11 mouse cellular contexts compared by ENCODE assay signal in the genomic region with DNA sequence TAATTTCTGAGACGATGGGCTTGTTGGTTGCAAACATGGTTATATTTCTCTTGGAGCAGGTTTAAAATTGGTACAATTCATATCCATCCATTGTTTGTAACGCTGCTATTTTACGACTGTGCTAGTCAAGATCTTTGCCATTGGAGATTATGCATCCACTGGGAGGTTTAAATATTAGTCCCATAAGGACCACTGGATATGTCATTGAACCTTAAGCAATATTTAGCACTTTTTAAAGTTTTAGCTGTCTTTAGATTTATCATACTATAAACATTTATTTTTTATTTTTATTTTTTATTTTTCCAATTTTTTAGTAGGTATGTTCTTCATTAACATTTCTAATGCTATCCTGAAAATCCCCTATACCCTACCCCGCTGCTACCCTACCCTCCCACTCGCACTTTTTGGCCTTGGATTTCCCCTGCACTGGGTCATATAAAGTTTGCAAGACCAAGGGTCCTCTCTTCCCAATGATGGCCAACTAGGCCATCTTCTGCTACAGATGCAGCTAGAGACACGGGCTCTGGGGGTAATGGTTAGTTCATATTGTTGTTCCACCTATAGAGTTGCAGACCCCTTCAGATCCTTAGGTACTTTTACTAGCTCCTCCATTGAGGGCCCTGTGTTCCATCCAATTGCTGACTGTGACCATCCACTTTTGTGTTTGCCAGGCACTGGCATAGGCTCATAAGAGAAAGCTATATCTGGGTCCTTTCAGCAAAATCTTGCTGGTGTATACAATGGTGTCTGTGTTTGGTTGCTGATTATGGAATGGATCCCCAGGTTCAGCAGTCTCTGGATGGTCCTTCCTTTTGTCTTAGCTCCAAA. TPM values are rescaled to one million over a fixed set of nuclear protein-coding genes. Genes with fewer than 3 reads are reported as not detected.
DNase-seq lines count a peak whose midpoint lies in the region; ATAC-seq lines count a peak whose summit lies in the region.
"Not testable (repeated sequence)": the region's sequence is repeated elsewhere in the genome, so short reads cannot be mapped to it uniquely, and the experiment has no call there.
"Had no signal": no experiment of that assay in that cellular context is flagged by ENCODE, and none has a peak within 500 bp of the region (broad histone marks: within the 10 kb centered on the region; RNA-seq: fewer than 3 reads in every experiment).

No protein-coding gene starts in this region.

- H3K4me1 ChIP-seq in embryonic facial prominence, embryonic 14.5 days (ENCODE audit: control insufficient read depth, insufficient read depth, low read length); hindbrain, embryonic 12.5 days; kidney, embryonic 14.5 days (ENCODE audit: control insufficient read depth, insufficient read depth, low read length); liver, embryonic 12.5 days; neural tube, embryonic 14.5 days (ENCODE audit: control insufficient read depth, insufficient read depth, low read length): not testable (repeated sequence)

- not testable (repeated sequence) for DNase-seq in embryonic facial prominence, embryonic 14.5 days (ENCODE audit: low spot score)
- DNase-seq in gastrocnemius, postnatal 4 days (ENCODE audit: low spot score in 2 of 2), result peak; percentile 23 to 39

- 68% methylated on average over 6 of the region's 6 CpGs for WGBS in embryonic facial prominence, embryonic 14.5 days
- WGBS in hindbrain, embryonic 12.5 days, result 66% methylated on average over 6 of the region's 6 CpGs
- 69% methylated on average over 6 of the region's 6 CpGs for WGBS in kidney, embryonic 14.5 days
- WGBS in liver, embryonic 12.5 days (ENCODE audit: insufficient replicate concordance), result 50% methylated on average over 6 of the region's 6 CpGs
- WGBS in neural tube, embryonic 14.5 days, result 70% methylated on average over 6 of the region's 6 CpGs

- not testable (repeated sequence) for H3K4me2 ChIP-seq in embryonic facial prominence, embryonic 14.5 days (ENCODE audit: low read depth, low read length); hindbrain, embryonic 12.5 days (replicated peaks); kidney, embryonic 14.5 days (replicated peaks; ENCODE audit: low read depth, low read length); liver, embryonic 12.5 days; neural tube, embryonic 14.5 days (ENCODE audit: low read depth, low read length)

- H3K27me3 ChIP-seq in embryonic facial prominence, embryonic 14.5 days (replicated peaks; ENCODE audit: control insufficient read depth, insufficient read depth, low read length); hindbrain, embryonic 12.5 days; kidney, embryonic 14.5 days (ENCODE audit: control insufficient read depth, insufficient read depth, low read length); liver, embryonic 12.5 days (replicated peaks); neural tube, embryonic 14.5 days (ENCODE audit: control insufficient read depth, insufficient read depth, low read length): not testable (repeated sequence)

- ATAC-seq in CD4-positive, CD25-positive, alpha-beta regulatory T cell, adult 4 months, result peak; percentile 16
- ATAC-seq in embryonic facial prominence, embryonic 14.5 days (ENCODE audit: low read depth), result peak; percentile 62
- ATAC-seq in hindbrain, embryonic 12.5 days (ENCODE audit: low FRiP score), result peak; percentile 70
- peak; percentile 72; the same call in 1 of the 2 replicates for ATAC-seq in kidney, embryonic 14.5 days (ENCODE audit: low FRiP score, low TSS enrichment)
- ATAC-seq in liver, embryonic 12.5 days, result peak; percentile 42
- peak; percentile 65; the same call in 1 of the 2 replicates for ATAC-seq in megakaryocyte-erythroid progenitor cell, adult 5-6 weeks (replicated peaks; ENCODE audit: low FRiP score, low TSS enrichment, poor library complexity, severe bottlenecking)
- peak; percentile 54; the same call in 1 of the 2 replicates for ATAC-seq in neural tube, embryonic 14.5 days (ENCODE audit: low read depth)

- not testable (repeated sequence) for H3K27ac ChIP-seq in embryonic facial prominence, embryonic 14.5 days (replicated peaks; ENCODE audit: low read depth, low read length); hindbrain, embryonic 12.5 days; kidney, embryonic 14.5 days (ENCODE audit: low read depth, low read length); liver, embryonic 12.5 days; neural tube, embryonic 14.5 days (ENCODE audit: low read depth, low read length)

- peaks cover 73% of the 10 kb centered on the region for H3K9me3 ChIP-seq in embryonic facial prominence, embryonic 14.5 days (ENCODE audit: control insufficient read depth, low read length)
- H3K9me3 ChIP-seq in hindbrain, embryonic 12.5 days (replicated peaks), result peaks cover 65% of the 10 kb centered on the region
- H3K9me3 ChIP-seq in kidney, embryonic 14.5 days (ENCODE audit: control insufficient read depth, low read length), result peaks cover 55% of the 10 kb centered on the region
- peaks cover 58% of the 10 kb centered on the region for H3K9me3 ChIP-seq in liver, embryonic 12.5 days (replicated peaks)
- H3K9me3 ChIP-seq in neural tube, embryonic 14.5 days (ENCODE audit: control insufficient read depth, low read length), result peaks cover 55% of the 10 kb centered on the region

- H3K36me3 ChIP-seq in embryonic facial prominence, embryonic 14.5 days (ENCODE audit: control insufficient read depth, insufficient read depth, low read length); hindbrain, embryonic 12.5 days; kidney, embryonic 14.5 days (ENCODE audit: control insufficient read depth, insufficient read depth, low read length); liver, embryonic 12.5 days; neural tube, embryonic 14.5 days (ENCODE audit: control insufficient read depth, insufficient read depth, low read length): not testable (repeated sequence)

- not testable (repeated sequence) for H3K4me3 ChIP-seq in embryonic facial prominence, embryonic 14.5 days (ENCODE audit: low read depth, low read length); hindbrain, embryonic 12.5 days; kidney, embryonic 14.5 days (ENCODE audit: low read length); liver, embryonic 12.5 days; neural tube, embryonic 14.5 days (ENCODE audit: low read depth, low read length)

- not testable (repeated sequence) for H3K9ac ChIP-seq in embryonic facial prominence, embryonic 14.5 days (ENCODE audit: low read depth, low read length); hindbrain, embryonic 12.5 days; kidney, embryonic 14.5 days (ENCODE audit: low read depth, low read length); liver, embryonic 12.5 days; neural tube, embryonic 14.5 days (replicated peaks; ENCODE audit: low read depth, low read length)

RNA-seq across cellular contexts. Expression of gene Zfp978, which starts 24.5 kb away (rescaled TPM):
- not detected for polyA plus RNA-seq in CD4-positive, CD25-positive, alpha-beta regulatory T cell, adult 4 months (2017; shearing (Covaris generic))
- not detected in 2 replicates for polyA plus RNA-seq in embryonic facial prominence, embryonic 14.5 days (2014; fragmentation: Nextera tagmentation; extraction: Ambion mirVana)
- not detected for total RNA-seq in gastrocnemius, postnatal 4 days (2021)
- 0.21 TPM in 1 of 2 replicates, not detected in the other for polyA plus RNA-seq in hindbrain, embryonic 12.5 days (2016; fragmentation: Nextera tagmentation; extraction: Ambion mirVana)
- 0.27 TPM in 1 of 2 replicates, not detected in the other for polyA plus RNA-seq in kidney, embryonic 14.5 days (2014; fragmentation: Nextera tagmentation; extraction: Ambion mirVana)
- polyA plus RNA-seq in liver, embryonic 12.5 days (2016; fragmentation: Nextera tagmentation; extraction: Ambion mirVana), result 0.26 and 0.32 TPM in 2 replicates
- not detected in 2 replicates for total RNA-seq in megakaryocyte-erythroid progenitor cell, adult 5-6 weeks (2014; fragmentation: Nextera tagmentation)
- total RNA-seq in megakaryocyte-erythroid progenitor cell, adult 5-6 weeks (2017), result not detected in 2 replicates
- polyA plus RNA-seq in neural tube, embryonic 14.5 days (2014; fragmentation: Nextera tagmentation; extraction: Ambion mirVana), result not detected in 2 replicates
- total RNA-seq: granulocyte monocyte progenitor cell, adult 5-6 weeks; layer of hippocampus, adult 2 months had no signal
- polyA plus RNA-seq: spleen, adult 2 months had no signal

RNA-seq across cellular contexts. Expression of gene Zfp988, which starts 31.1 kb away (rescaled TPM):
- polyA plus RNA-seq in CD4-positive, CD25-positive, alpha-beta regulatory T cell, adult 4 months (2017; shearing (Covaris generic)), result 1 to 10 TPM in 1 of 2 experiments, under 1 TPM in 1; 0.61 to 1.1 TPM
- polyA plus RNA-seq in embryonic facial prominence, embryonic 14.5 days (2014; fragmentation: Nextera tagmentation; extraction: Ambion mirVana), result 0.09 TPM in 1 of 2 replicates, not detected in the other
- not detected for total RNA-seq in gastrocnemius, postnatal 4 days (2021)
- polyA plus RNA-seq in hindbrain, embryonic 12.5 days (2016; fragmentation: Nextera tagmentation; extraction: Ambion mirVana), result 0.08 TPM in 1 of 2 replicates, not detected in the other
- polyA plus RNA-seq in kidney, embryonic 14.5 days (2014; fragmentation: Nextera tagmentation; extraction: Ambion mirVana), result 0.32 and 0.34 TPM in 2 replicates
- 0.19 and 0.20 TPM in 2 replicates for polyA plus RNA-seq in liver, embryonic 12.5 days (2016; fragmentation: Nextera tagmentation; extraction: Ambion mirVana)
- total RNA-seq in megakaryocyte-erythroid progenitor cell, adult 5-6 weeks (2014; fragmentation: Nextera tagmentation), result 0.22 TPM in 1 of 2 replicates, not detected in the other
- total RNA-seq in megakaryocyte-erythroid progenitor cell, adult 5-6 weeks (2017), result 1.5 TPM in 1 of 2 replicates, not detected in the other
- 0.23 and 0.41 TPM in 2 replicates for polyA plus RNA-seq in neural tube, embryonic 14.5 days (2014; fragmentation: Nextera tagmentation; extraction: Ambion mirVana)
- total RNA-seq: granulocyte monocyte progenitor cell, adult 5-6 weeks; layer of hippocampus, adult 2 months had no signal
- polyA plus RNA-seq: spleen, adult 2 months had no signal

Comparison
In these comparisons a context has a peak if more than half of its experiments do, and no peak if none do; other contexts are left out.
1. ATAC-seq: peak in every context shown above with its lines; median percentile 72 in kidney, embryonic 14.5 days; 70 in hindbrain, embryonic 12.5 days; 65 in megakaryocyte-erythroid progenitor cell, adult 5-6 weeks; 62 in embryonic facial prominence, embryonic 14.5 days; 54 in neural tube, embryonic 14.5 days; 42 in liver, embryonic 12.5 days; 16 in CD4-positive, CD25-positive, alpha-beta regulatory T cell, adult 4 months.